21 mouse cellular contexts compared by ENCODE assay signal in the genomic region with DNA sequence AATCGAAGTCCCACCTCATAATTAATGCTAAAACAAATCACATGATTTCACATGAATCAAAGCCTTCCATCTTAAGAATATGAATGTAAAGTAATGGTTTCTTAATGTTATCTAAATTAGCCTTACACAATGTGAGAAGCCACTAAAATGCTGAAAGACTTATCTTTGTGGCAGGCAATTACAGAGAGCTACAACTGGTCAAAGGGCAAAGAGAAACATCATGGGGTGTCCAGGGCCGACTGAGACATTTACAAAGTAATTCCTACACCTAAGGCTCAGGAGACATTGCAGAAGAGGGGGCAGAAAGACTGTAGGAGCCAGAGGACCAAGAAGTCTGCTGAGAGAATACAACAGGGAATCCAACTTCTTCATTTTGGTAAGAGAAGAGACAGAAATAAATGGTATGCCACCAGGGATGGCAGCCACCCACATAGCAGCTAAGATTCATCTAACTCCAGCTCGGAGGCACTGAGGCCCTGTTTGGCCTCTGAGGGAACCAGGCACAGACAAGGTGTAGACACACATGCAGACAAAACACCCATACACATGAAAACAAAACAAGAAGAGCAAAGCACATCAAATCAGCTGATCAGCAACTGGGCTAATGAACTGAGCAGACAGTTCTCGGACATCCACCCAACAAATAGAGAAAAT. TPM values are rescaled to one million over a fixed set of nuclear protein-coding genes. Genes with fewer than 3 reads are reported as not detected.
"Had no signal": no experiment of that assay in that cellular context is flagged by ENCODE, and none has a peak within 500 bp of the region (broad histone marks: within the 10 kb centered on the region; RNA-seq: fewer than 3 reads in every experiment).

No protein-coding gene starts in this region.

- H3K27ac ChIP-seq: layer of hippocampus, adult 2 months; limb, embryonic 10.5 days; limb, embryonic 13.5 days; liver, embryonic 14.5 days; midbrain, embryonic 15.5 days; neural tube, embryonic 12.5 days; neural tube, embryonic 15.5 days had no signal

- ATAC-seq: midbrain, embryonic 15.5 days had no signal

- H3K4me3 ChIP-seq: layer of hippocampus, adult 2 months; limb, embryonic 10.5 days; limb, embryonic 13.5 days; midbrain, embryonic 15.5 days; neural tube, embryonic 12.5 days; neural tube, embryonic 15.5 days had no signal

- DNase-seq: kidney, postnatal 14 days; layer of hippocampus, adult 9-11 months; liver; lung, adult 2 months; lung, postnatal 14 days; lung, postnatal 4 days; right cerebral cortex, adult 18-20 months; right cerebral cortex, postnatal 14 days; right cerebral cortex, postnatal 4 days; spleen, adult 18-20 months; thymus, adult 18-20 months; thymus, postnatal 36 days had no signal

- H3K9ac ChIP-seq: limb, embryonic 13.5 days; liver, embryonic 14.5 days; midbrain, embryonic 15.5 days; neural tube, embryonic 12.5 days; neural tube, embryonic 15.5 days had no signal

- H3K4me1 ChIP-seq: limb, embryonic 10.5 days; limb, embryonic 13.5 days; midbrain, embryonic 15.5 days; neural tube, embryonic 12.5 days; neural tube, embryonic 15.5 days had no signal

- H3K27me3 ChIP-seq: limb, embryonic 13.5 days; midbrain, embryonic 15.5 days; neural tube, embryonic 12.5 days; neural tube, embryonic 15.5 days had no signal

- H3K4me2 ChIP-seq: limb, embryonic 13.5 days; midbrain, embryonic 11.5 days; midbrain, embryonic 15.5 days; neural tube, embryonic 12.5 days; neural tube, embryonic 15.5 days had no signal

- H3K9me3 ChIP-seq: limb, embryonic 10.5 days; limb, embryonic 13.5 days; midbrain, embryonic 15.5 days; neural tube, embryonic 12.5 days; neural tube, embryonic 15.5 days had no signal

RNA-seq across cellular contexts. Expression of a gene that starts 26.3 kb away (rescaled TPM):
- polyA plus RNA-seq: intestine, embryonic 14.5 days; limb, embryonic 10.5 days; midbrain, embryonic 11.5 days; midbrain, embryonic 15.5 days; neural tube, embryonic 12.5 days; neural tube, embryonic 15.5 days had no signal
